Mouse (Mus musculus): ENCODE results near the gene Borcs6.
"Not testable (repeated sequence)": the region's sequence is repeated elsewhere in the genome, so short reads cannot be mapped to it uniquely, and the experiment has no call there.

Gene Borcs6

DNA sequence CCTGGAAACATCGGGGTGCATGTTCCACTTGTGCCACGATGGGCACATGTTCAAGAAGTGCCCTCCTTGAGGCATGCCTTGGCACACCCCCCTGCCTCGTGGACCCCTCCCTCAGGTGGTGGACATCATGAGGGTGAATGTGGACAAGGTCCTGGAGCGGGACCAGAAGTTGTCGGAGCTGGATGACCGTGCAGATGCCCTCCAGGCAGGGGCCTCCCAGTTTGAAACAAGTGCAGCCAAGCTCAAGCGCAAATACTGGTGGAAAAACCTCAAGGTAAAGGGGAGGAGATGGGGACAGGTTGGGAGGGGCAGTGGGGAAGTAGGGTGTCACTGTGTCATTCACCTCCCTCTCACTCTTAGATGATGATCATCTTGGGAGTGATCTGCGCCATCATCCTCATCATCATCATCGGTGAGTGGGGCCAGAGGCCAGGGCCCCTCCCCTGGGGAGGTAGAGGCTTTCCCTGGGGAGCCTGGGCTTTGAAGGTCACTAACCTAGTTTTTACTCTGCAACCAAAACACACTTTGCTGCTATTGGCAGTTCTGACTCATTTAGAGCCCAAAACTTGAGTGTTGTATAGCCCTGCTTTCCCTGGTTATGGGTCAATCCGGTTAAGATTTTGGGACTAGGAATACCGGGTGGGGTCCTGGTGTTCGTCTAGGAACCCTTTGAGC, 30.2 kb downstream of the Borcs6 start:
- DNase-seq, result no peak

- no peak for DNase-seq
These were observed 30.9 kb downstream of the Borcs6 start for GRCm38 (mm10) chr11:69090367-69090766.

GRCm38 (mm10) chr11:69091566-69092385, 32.3 kb downstream of the Borcs6 start:
- no peak for DNase-seq

GRCm38 (mm10) chr11:69092386-69092751, 32.9 kb downstream of the Borcs6 start:
- peak; percentile 88 for DNase-seq

GRCm38 (mm10) chr11:69092871-69093270, 33.4 kb downstream of the Borcs6 start:
- no peak for DNase-seq

GRCm38 (mm10) chr11:69093856-69094255, 34.3 kb downstream of the Borcs6 start:
- not testable (repeated sequence) for DNase-seq

DNA sequence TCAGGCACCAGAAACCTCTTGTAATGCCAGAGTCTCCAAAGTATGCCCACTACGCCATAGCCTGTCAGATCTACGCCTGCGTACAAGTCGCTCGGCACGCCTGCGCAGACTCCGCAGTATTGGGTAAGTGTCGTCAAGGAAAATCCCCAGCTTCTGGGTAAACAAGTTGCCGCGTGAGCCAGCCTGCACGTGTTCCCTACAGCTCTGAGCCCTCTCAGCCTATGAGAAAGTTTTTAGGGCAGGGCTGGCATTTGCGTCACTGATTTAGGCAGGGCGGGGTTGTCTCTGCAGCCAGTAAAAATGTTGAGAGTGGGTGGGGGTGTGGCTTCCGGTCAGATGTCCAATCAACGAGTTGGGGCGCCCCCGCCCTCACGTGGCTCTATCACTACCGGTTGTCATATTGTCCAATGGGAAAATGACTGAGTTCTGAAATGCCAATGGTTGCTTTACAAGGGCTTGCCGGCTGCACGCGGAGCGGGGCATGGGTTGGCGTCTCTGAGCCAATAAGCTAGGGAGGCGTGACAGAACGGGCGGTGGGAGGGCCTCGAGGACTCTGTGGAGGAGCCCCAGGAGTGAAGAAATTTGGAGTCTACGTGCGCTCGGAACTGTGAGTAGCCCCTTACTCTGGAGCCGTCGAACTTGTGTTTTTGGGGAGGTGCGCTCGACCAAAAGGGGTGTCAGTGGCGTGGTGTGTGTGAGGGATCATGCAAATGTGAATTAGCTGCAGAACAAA, 35.3 kb downstream of the Borcs6 start, which contains the start of gene Per1:
Per1 (plus strand) TSS at position 521 of the 733 bp plus-strand sequence.
- peak; percentile 98 for DNase-seq

DNA sequence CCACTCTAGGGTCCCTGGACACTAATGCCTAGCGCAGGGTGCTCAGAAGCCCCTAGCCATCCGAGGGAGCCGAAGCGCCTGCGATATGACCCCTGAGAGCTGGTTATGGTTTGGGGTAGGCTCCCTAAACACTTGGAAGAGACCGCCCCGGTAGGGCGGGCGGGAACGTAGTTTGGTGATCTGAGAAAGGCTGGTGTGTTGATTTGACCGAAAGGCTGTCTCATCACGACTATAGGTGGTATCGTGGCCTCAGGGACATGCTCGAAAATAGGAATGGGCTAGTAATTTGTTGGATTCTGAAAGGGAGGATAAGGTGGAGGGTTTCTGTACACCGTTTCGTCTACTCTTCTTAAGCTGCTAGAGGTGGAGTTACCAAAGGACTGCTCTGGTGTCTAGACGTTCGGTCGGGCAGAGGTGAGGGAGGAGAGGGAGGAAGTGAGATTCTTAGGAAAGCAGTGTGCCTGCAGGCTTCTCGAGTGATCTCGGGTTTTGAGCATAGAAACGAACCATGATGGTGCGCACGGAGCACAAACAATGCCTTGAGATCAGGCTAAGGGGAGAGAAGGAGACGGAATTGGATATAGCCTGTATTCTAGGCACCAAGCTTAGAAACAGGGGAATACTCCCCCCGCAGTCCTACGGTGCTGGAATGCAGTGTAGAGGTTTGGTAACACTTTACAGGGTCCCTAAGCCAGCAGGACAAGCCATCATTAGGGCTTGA, 36.2 kb downstream of the Borcs6 start:
- DNase-seq, result peak; percentile 54

GRCm38 (mm10) chr11:69096360-69096986, 37.0 kb downstream of the Borcs6 start:
- no peak for DNase-seq

- peak; percentile 96 for DNase-seq
These were observed 37.7 kb downstream of the Borcs6 start for GRCm38 (mm10) chr11:69096987-69097900.

DNA sequence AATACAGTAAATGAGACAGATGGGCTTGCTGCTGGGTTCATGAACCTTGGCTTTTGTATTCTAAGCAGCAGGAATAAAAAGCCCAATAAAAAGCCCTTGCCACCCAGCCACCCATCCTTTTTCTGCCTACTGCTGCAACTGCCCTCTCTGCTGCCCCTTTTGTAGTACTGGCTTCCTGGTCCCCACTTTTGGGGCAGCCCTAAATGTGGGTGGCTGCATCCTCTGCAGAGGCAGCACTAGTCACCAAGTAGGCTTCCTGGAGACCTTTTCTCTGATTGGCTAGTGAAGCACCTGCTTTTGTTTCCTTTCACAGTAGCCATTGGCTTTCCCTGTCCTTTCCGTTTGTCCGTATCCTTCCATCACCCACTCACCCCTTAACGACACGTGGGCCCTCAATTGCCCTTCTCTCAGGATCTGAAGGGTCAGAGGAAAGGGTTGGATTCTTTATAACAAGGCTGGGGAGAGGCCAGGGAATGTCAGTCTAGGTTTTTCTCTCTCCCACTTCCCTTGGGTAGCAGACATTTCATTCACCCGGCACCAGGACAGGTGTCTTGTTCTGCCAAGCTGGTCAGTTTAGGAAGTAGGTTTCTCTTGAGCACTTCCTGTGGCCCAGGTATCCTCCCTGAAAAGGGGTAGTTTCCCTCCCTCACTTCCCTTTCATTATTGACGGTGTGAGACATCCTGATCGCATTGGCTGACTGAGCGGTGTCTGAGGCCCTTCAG, 38.7 kb downstream of the Borcs6 start:
- no peak for DNase-seq

DNA sequence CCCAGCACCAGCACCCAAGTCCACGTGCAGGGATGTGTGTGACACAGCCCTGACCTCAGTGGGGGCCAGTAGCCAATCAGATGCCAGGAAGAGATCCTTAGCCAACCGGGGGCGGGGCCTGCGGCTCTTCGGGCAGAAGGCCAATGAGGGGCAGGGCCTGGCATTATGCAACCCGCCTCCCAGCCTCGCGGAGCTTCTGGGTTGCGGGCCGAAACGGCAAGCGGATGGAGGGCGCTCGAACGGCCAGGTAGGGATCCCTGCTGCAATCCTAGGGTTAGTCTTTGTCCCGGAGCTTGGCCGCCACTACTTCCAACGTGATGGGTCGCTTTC, 39.2 kb downstream of the Borcs6 start:
- DNase-seq, result peak; percentile 97

DNA sequence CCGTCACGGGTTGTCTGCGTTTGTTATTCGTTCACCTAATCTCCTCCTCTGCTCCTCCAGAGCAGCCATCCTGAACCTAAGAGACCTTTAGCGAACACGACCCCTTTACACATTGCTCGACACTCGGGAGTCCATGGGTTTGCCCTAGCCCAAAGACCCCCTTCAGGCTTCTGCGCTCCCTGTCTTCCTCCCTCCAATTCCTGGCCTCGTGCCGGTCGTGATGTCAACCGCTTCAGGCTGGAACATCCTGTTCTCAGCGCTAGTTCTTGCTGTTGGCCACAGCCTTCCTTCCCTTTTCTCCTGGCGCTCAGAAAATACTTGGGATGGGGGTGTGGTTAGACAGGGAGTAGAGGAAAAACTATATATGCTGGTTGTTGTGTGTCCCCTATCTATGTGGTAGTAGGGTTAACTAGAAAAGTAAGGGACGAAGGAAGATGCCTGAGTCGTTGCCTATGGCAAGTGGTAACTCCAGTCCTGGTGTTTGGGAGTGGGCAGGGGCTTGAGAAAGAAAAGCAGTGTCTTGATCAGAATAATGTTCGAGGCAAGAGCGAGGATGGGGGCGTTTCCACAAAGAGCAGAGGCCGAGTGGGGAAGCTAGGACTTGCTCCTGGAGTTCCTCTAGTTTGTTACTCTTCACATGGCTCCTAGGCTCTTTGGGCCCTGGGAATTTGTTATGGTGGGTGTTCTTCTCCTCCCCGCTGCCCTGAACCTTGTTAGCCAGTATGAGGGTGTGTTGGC, 39.8 kb downstream of the Borcs6 start:
- DNase-seq, result peak; percentile 39

GRCm38 (mm10) chr11:69099915-69100345, 40.4 kb downstream of the Borcs6 start:
- DNase-seq, result peak; percentile 91

DNA sequence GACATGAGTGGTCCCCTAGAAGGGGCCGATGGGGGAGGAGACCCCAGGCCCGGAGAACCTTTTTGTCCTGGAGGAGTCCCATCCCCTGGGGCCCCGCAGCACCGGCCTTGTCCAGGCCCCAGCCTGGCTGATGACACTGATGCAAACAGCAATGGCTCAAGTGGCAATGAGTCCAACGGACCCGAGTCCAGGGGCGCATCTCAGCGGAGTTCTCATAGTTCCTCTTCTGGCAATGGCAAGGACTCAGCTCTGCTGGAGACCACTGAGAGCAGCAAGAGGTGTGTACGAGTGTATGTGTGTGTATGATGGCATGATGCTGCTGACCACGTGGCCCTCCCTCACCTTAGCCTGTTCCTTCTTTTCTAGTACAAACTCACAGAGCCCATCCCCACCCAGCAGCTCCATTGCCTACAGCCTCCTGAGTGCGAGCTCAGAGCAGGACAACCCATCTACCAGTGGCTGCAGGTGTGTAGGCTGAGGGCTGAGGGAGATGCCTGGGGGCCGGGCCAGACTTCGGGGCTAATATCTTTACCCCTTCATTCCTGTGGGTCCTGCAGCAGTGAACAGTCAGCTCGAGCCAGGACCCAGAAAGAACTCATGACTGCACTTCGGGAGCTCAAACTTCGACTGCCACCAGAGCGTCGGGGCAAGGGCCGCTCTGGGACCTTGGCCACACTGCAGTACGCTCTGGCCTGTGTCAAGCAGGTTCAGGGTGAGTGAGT, 41.3 kb downstream of the Borcs6 start:
- no peak for DNase-seq

DNA sequence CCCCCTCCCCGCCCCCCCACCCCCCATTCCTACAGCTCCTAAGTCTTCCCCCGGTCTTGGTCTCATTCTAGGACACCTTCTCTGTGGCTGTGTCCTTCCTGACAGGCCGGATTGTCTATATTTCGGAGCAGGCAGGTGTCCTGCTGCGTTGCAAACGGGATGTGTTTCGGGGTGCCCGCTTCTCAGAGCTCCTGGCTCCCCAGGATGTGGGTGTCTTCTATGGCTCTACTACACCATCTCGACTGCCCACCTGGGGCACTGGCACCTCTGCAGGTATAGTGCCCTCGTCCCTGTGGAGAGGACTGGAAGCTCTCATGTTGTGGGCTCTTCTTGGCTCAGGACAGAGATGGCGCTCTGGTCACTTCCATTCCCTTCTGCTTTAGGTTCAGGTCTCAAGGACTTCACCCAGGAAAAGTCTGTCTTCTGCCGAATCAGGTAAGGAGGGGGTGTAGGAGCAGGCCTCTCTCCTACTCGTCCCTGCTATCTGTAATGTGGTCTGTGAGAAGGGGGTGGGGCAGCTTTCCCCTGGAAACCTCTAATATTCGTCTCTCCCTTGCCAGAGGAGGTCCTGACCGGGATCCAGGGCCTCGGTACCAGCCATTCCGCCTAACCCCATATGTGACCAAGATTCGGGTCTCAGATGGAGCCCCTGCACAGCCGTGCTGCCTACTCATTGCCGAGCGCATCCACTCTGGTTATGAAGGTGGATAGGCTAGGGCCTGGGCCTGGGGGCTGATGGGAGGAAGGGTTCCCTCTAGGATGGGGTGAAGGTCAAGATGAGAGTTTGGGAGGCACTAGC, 42.3 kb downstream of the Borcs6 start:
- DNase-seq, result no peak

DNA sequence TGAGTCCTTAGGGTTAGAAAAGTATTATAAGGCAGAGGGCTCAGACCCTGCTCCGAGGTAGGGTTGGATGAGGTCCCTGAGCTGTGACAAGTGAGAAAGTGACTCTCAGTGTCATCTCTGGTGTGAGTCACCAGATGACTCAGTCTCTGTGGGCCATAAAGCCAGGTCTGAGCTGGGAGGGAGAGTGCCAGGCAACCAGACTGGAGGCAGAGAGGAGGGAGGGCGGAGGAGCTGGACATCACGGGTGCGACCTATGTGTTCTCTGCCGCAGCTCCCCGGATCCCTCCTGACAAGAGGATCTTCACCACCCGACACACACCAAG, 42.8 kb downstream of the Borcs6 start:
- DNase-seq, result no peak

- DNase-seq, result no peak
These were observed 43.6 kb downstream of the Borcs6 start for GRCm38 (mm10) chr11:69103121-69103520.

Measured in liver (tissue).